Mouse (Mus musculus): Measurements from ENCODE around the gene 6430550D23Rik.

Gene 6430550D23Rik

GRCm38 (mm10) chr2:156007888-156008532, at the start of gene 6430550D23Rik, which contains the start of gene Ergic3:
Gene 6430550D23Rik, minus strand, starts transcription at chr2:156007977.
Gene Ergic3, plus strand, starts transcription at chr2:156008045.
- in situ Hi-C loops (cut with MboI, MseI), result loop anchor here (5.0 kb wide), 1 partner anchor 81 kb away; no protein-coding TSS in a partner anchor

- in situ Hi-C loops (cut with MboI, MseI), result no loop called here
These were observed 45.0 kb upstream of the 6430550D23Rik start, which contains the start of gene Fer1l4 for GRCm38 (mm10) chr2:156052816-156053215. Gene Fer1l4, minus strand, starts transcription at chr2:156052947.

GRCm38 (mm10) chr2:156047929-156048328, 40.2 kb upstream of the 6430550D23Rik start:
- in situ Hi-C loops (cut with MboI, MseI), result no loop called here

GRCm38 (mm10) chr2:156042903-156043302, 35.1 kb upstream of the 6430550D23Rik start:
- in situ Hi-C loops (cut with MboI, MseI), result no loop called here

GRCm38 (mm10) chr2:156039390-156039789, 31.6 kb upstream of the 6430550D23Rik start:
- in situ Hi-C loops (cut with MboI, MseI), result no loop called here

- in situ Hi-C loops (cut with MboI, MseI), result no loop called here
These were observed 17.7 kb upstream of the 6430550D23Rik start for GRCm38 (mm10) chr2:156025482-156025881.

- in situ Hi-C loops (cut with MboI, MseI), result no loop called here
These were observed 14.0 kb upstream of the 6430550D23Rik start for GRCm38 (mm10) chr2:156021765-156022164.

GRCm38 (mm10) chr2:156021219-156021618, 13.4 kb upstream of the 6430550D23Rik start:
- in situ Hi-C loops (cut with MboI, MseI), result no loop called here

- in situ Hi-C loops (cut with MboI, MseI), result no loop called here
These were observed 10.3 kb upstream of the 6430550D23Rik start for GRCm38 (mm10) chr2:156018106-156018505.

- in situ Hi-C loops (cut with MboI, MseI), result loop anchor here (5.0 kb wide), 1 partner anchor 78 kb away; no protein-coding TSS in a partner anchor
These were observed 2.4 kb downstream of the 6430550D23Rik start for GRCm38 (mm10) chr2:156005393-156005792.

- in situ Hi-C loops (cut with MboI, MseI), result no loop called here
These were observed 15.9 kb downstream of the 6430550D23Rik start for GRCm38 (mm10) chr2:155991863-155992321.

GRCm38 (mm10) chr2:155991151-155991550, 16.6 kb downstream of the 6430550D23Rik start:
- in situ Hi-C loops (cut with MboI, MseI), result no loop called here

- in situ Hi-C loops (cut with MboI, MseI), result no loop called here
These were observed 18.7 kb downstream of the 6430550D23Rik start for GRCm38 (mm10) chr2:155989085-155989484.

GRCm38 (mm10) chr2:155987131-155987530, 20.6 kb downstream of the 6430550D23Rik start:
- in situ Hi-C loops (cut with MboI, MseI), result no loop called here

- in situ Hi-C loops (cut with MboI, MseI), result no loop called here
These were observed 22.0 kb downstream of the 6430550D23Rik start for GRCm38 (mm10) chr2:155985776-155986175.

- in situ Hi-C loops (cut with MboI, MseI), result no loop called here
These were observed 28.3 kb downstream of the 6430550D23Rik start for GRCm38 (mm10) chr2:155979328-155979991.

- in situ Hi-C loops (cut with MboI, MseI), result no loop called here
These were observed 33.6 kb downstream of the 6430550D23Rik start for GRCm38 (mm10) chr2:155974087-155974731.

GRCm38 (mm10) chr2:155973348-155973747, 34.4 kb downstream of the 6430550D23Rik start:
- in situ Hi-C loops (cut with MboI, MseI), result no loop called here

- in situ Hi-C loops (cut with MboI, MseI), result loop anchor here (10.0 kb wide), 1 partner anchor 172 kb away; no protein-coding TSS in a partner anchor
These were observed 44.8 kb downstream of the 6430550D23Rik start for GRCm38 (mm10) chr2:155962991-155963390.

- in situ Hi-C loops (cut with MboI, MseI), result loop anchor here (10.0 kb wide), 1 partner anchor 173 kb away; no protein-coding TSS in a partner anchor
These were observed 45.9 kb downstream of the 6430550D23Rik start for GRCm38 (mm10) chr2:155961862-155962261.

- in situ Hi-C loops (cut with MboI, MseI), result loop anchor here (10.0 kb wide), 1 partner anchor 175 kb away; no protein-coding TSS in a partner anchor
These were observed 47.8 kb downstream of the 6430550D23Rik start for GRCm38 (mm10) chr2:155959981-155960380.
